Comparison of ENCODE assay signal across 17 mouse cellular contexts in genomic region chr8:110351909-110352308, GRCm38 (mm10).
"Had no signal": no experiment of that assay in that cellular context is flagged by ENCODE, and none has a peak within 500 bp of the region (broad histone marks: within the 10 kb centered on the region; RNA-seq: fewer than 3 reads in every experiment).

No protein-coding gene starts in this region.

- H3K4me3 ChIP-seq: neural tube, embryonic 12.5 days; neural tube, embryonic 13.5 days; neural tube, embryonic 15.5 days; stomach, embryonic 15.5 days had no signal

- H3K9ac ChIP-seq: neural tube, embryonic 12.5 days; neural tube, embryonic 13.5 days; neural tube, embryonic 15.5 days; stomach, embryonic 15.5 days had no signal

- H3K27ac ChIP-seq: neural tube, embryonic 12.5 days; neural tube, embryonic 13.5 days; neural tube, embryonic 15.5 days; stomach, embryonic 15.5 days; stomach, postnatal 0 days had no signal

- H3K4me2 ChIP-seq: neural tube, embryonic 12.5 days; neural tube, embryonic 13.5 days; neural tube, embryonic 15.5 days; stomach, embryonic 15.5 days had no signal

- H3K9me3 ChIP-seq: neural tube, embryonic 12.5 days; neural tube, embryonic 13.5 days; neural tube, embryonic 15.5 days; stomach, embryonic 15.5 days had no signal

- H3K4me1 ChIP-seq: neural tube, embryonic 12.5 days; neural tube, embryonic 13.5 days; neural tube, embryonic 15.5 days; stomach, embryonic 15.5 days had no signal

- H3K27me3 ChIP-seq: neural tube, embryonic 12.5 days; neural tube, embryonic 13.5 days; neural tube, embryonic 15.5 days; stomach, embryonic 15.5 days had no signal

- DNase-seq: retina, postnatal 1 day; right cerebral cortex, adult 18-20 months; right cerebral cortex, postnatal 14 days; right cerebral cortex, postnatal 25 days; right cerebral cortex, postnatal 4 days; spleen, adult 18-20 months; thymus, adult 18-20 months; thymus, adult 2 months; thymus, postnatal 14 days; thymus, postnatal 25 days; thymus, postnatal 36 days; thymus, postnatal 4 days had no signal

- H3K36me3 ChIP-seq: neural tube, embryonic 12.5 days; neural tube, embryonic 13.5 days; neural tube, embryonic 15.5 days; stomach, embryonic 15.5 days had no signal
